In genomic region chr17:67357191-67357590, GRCm38 (mm10) we compare ENCODE assay signal across 27 mouse cellular contexts. TPM values are rescaled to one million over a fixed set of nuclear protein-coding genes. Genes with fewer than 3 reads are reported as not detected.
"Had no signal": no experiment of that assay in that cellular context is flagged by ENCODE, and none has a peak within 500 bp of the region (broad histone marks: within the 10 kb centered on the region; RNA-seq: fewer than 3 reads in every experiment).

No protein-coding gene starts in this region.

- DNase-seq: cerebellum, adult 2 months; cerebellum, adult 8-10 months; cerebellum, adult 9-10 months; cerebellum, adult 9-11 months; cerebellum, postnatal 10 days; cerebellum, postnatal 14 days; cerebellum, postnatal 25 days; cerebellum, postnatal 36 days; embryo, embryonic 11 days; forebrain, postnatal 0 days; gastrocnemius, adult 2 months; gastrocnemius, postnatal 10 days; gastrocnemius, postnatal 14 days; gastrocnemius, postnatal 25 days; gastrocnemius, postnatal 36 days; heart, adult 18-20 months had no signal

- ATAC-seq: forebrain, embryonic 13.5 days; forebrain, embryonic 14.5 days; forebrain, embryonic 15.5 days; forebrain, embryonic 16.5 days; forebrain, postnatal 0 days had no signal

- H3K27ac ChIP-seq: embryonic facial prominence, embryonic 10.5 days; embryonic facial prominence, embryonic 12.5 days; embryonic facial prominence, embryonic 13.5 days; embryonic facial prominence, embryonic 15.5 days; forebrain, embryonic 10.5 days; forebrain, embryonic 12.5 days; forebrain, embryonic 13.5 days; forebrain, embryonic 15.5 days; gastrocnemius, adult 2 months had no signal

- H3K4me3 ChIP-seq: embryonic facial prominence, embryonic 10.5 days; embryonic facial prominence, embryonic 12.5 days; embryonic facial prominence, embryonic 13.5 days; embryonic facial prominence, embryonic 15.5 days; erythroblast, embryonic 14.5 days; forebrain, embryonic 10.5 days; forebrain, embryonic 12.5 days; forebrain, embryonic 13.5 days; forebrain, embryonic 15.5 days; gastrocnemius, adult 2 months had no signal

- H3K9ac ChIP-seq: embryonic facial prominence, embryonic 12.5 days; embryonic facial prominence, embryonic 13.5 days; embryonic facial prominence, embryonic 15.5 days; forebrain, embryonic 12.5 days; forebrain, embryonic 13.5 days; forebrain, embryonic 15.5 days; forebrain, postnatal 0 days had no signal

- H3K36me3 ChIP-seq: embryonic facial prominence, embryonic 10.5 days; embryonic facial prominence, embryonic 12.5 days; embryonic facial prominence, embryonic 13.5 days; embryonic facial prominence, embryonic 15.5 days; forebrain, embryonic 10.5 days; forebrain, embryonic 12.5 days; forebrain, embryonic 15.5 days had no signal

- H3K4me2 ChIP-seq: embryonic facial prominence, embryonic 12.5 days; embryonic facial prominence, embryonic 13.5 days; embryonic facial prominence, embryonic 15.5 days; forebrain, embryonic 12.5 days; forebrain, embryonic 13.5 days; forebrain, embryonic 15.5 days had no signal

- H3K9me3 ChIP-seq: embryonic facial prominence, embryonic 10.5 days; embryonic facial prominence, embryonic 12.5 days; embryonic facial prominence, embryonic 13.5 days; embryonic facial prominence, embryonic 15.5 days; forebrain, embryonic 10.5 days; forebrain, embryonic 12.5 days; forebrain, embryonic 13.5 days; forebrain, embryonic 15.5 days had no signal

RNA-seq across cellular contexts. Expression of gene Ptprm, which starts 2.9 kb away (rescaled TPM):
- polyA plus RNA-seq: erythroblast, embryonic 14.5 days had no signal
